Mouse (Mus musculus) CD8-positive naive resting alpha-beta T cell, adult 2 months (primary cell): ENCODE data around the gene Olfr1231.

Source experiments
- DNase-seq, 2 experiments: peaks; one replicate each; pipeline ENCODE4 v3.0.0; 2022; ENCODE audit warnings: low read depth in 2 of 2, low spot score in 2 of 2

Olfr1231 gene

DNA sequence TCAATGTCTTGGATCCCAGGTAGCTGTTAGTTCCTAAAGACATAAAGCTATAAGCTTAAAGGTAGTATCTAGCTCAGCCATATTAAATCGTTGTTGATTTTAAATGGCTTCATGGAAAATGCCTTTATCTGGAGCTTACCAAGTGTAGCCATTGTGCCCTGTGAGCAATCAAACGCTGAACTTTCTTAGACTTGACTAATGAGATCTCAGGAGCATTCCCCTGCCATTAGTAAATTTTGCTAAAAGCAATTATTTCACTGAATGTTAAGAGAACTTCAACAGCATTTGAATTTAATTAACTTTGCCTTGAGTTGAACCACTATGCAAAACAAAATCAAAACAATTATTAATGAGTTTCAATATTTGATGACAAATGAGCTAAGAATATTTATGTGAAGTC, at the start of gene Olfr1231:
TSS of gene Olfr1231 (minus strand) at position 101 of the 400 bp plus-strand sequence.
- no peak for DNase-seq

DNA sequence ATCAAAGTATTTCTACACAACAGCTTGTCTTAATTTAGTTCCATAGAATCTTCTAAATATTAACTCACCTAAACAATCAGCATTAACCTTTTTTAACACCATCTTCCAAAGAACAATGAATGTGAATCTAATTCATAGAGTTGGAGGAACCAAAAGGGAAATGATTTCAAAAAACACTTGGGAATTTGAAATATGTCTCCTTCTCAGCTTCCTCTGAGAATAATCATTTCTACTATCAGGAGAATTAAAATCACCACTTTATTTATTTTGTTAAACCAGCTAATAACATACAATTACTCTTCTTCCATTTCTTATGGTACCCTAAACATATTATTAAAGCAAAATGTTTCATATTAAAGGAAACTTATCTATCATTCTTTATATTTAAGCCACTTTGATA, 35.4 kb upstream of the Olfr1231 start, which contains the start of gene Olfr1233:
TSS of gene Olfr1233 (minus strand) at position 101 of the 400 bp plus-strand sequence.
- no peak for DNase-seq

DNA sequence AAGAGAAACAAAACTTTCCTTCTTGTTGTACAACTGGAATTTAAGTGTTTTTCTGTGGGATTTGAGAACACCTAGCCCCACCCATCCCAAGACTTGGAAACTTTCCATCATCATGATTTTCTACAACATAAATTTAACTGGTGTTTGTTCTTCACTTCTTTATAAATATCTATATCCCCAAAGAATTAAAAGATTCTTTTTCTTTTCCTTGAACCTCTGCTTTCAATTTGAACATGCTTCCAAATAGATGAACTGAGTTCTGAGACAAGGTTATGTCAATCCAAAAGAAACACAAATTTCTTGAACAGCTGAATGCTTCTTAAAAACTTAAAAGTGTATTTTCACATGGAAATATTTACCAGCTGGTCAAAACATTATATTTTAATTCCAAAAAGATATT, 22.7 kb upstream of the Olfr1231 start, which contains the start of gene Olfr1232:
TSS of gene Olfr1232 (minus strand) at position 101 of the 400 bp plus-strand sequence.
- DNase-seq = no peak

DNA sequence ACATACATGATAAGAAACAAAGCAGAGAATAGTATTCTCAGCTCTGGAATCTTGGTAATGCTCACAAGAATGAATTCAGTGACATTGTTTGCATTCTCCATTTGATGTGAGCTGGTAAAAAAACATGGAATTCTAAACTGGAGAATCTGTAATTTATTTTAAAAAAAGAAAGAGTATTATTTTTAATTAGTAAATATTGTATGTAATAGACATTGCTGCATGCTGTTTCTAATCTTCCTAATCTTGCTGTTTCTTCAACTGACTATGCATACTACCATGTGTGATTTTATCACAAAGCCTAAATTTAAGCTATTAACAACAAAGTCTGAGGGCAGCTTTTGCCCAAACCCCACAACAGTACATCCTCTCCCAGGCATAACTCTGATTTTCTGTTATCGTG, 9.7 kb downstream of the Olfr1231 start, which contains the start of gene Olfr1230:
TSS of gene Olfr1230 (minus strand) at position 101 of the 400 bp plus-strand sequence.
- no peak for DNase-seq

DNA sequence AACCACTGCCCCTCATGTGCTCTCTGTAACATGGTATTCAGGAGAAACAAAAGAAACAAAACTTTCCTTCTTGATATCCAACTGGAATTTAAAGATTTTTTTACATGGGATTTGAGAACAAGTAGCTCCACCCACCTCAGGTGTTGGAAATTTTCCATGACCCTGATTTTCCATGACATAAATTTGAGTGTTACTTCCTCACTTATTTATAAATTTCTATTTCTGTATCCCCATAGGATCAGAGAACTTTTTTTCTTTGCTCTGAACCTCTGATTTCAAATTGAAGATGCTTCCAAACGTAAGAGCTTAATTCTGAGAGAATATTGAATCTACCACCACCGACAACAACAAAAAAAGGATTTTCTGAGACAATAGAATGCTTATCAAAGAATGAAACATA, 19.0 kb downstream of the Olfr1231 start, which contains the start of gene Olfr1229:
TSS of gene Olfr1229 (minus strand) at position 101 of the 400 bp plus-strand sequence.
- DNase-seq = no peak

DNA sequence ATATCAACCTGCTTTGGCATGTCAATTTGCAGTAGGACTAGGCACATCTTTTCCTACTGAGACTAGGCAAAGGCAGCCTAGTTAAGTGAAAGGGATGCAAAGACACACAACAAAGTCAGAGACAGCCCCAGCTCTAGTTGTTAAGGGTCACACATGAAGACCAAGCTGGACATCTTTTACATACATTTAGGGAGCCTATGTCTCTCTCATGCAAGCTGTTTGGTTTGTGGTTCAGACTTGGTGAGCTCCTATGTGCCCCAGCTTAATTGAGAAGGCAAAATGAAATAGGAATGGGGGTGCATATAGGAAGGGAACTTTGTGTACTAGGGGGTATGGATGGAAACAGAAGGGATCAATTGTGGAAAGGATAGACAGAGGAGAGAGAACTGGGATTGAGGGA, 52.9 kb downstream of the Olfr1231 start, which contains the start of gene Olfr1228:
TSS of gene Olfr1228 (minus strand) at position 101 of the 400 bp plus-strand sequence.
- no peak for DNase-seq
